Mouse (Mus musculus) hindbrain, embryonic 12.5 days (tissue): ENCODE data around the gene Ran. TPM values are rescaled to one million over a fixed set of nuclear protein-coding genes. Genes with fewer than 3 reads are reported as not detected.

Experiments used
- ATAC-seq: fragments of 200-750 bp; cut with Nextera tagmentation; 2 replicates; pipeline ENCODE4 v1.8.0; 2017; ENCODE audit warnings: moderate TSS enrichment; ENCODE audit not compliant: low FRiP score
- H3K27ac ChIP-seq: fragments of 300-500 bp; sonication (generic); 2 replicates; pipeline ENCODE4 v1.5.1; 2016; ENCODE audit warnings: mild to moderate bottlenecking
- H3K27me3 ChIP-seq: fragments of 300-500 bp; sonication (generic); 2 replicates; pipeline ENCODE4 v1.6.1; 2016; ENCODE audit warnings: mild to moderate bottlenecking
- H3K36me3 ChIP-seq: fragments of 300-500 bp; sonication (generic); 2 replicates; pipeline ENCODE4 v1.6.1; 2016; ENCODE audit warnings: mild to moderate bottlenecking
- H3K4me1 ChIP-seq: fragments of 300-500 bp; sonication (generic); 2 replicates; pipeline ENCODE4 v1.6.1; 2016
- H3K4me2 ChIP-seq: fragments of 300-500 bp; sonication (generic); replicated peaks from 2 replicates; pipeline ENCODE4 v1.6.1; 2016; ENCODE audit warnings: mild to moderate bottlenecking
- H3K4me3 ChIP-seq: fragments of 300-500 bp; sonication (generic); 2 replicates; pipeline ENCODE4 v1.5.1; 2016; ENCODE audit warnings: mild to moderate bottlenecking
- H3K9ac ChIP-seq: fragments of 300-500 bp; sonication (generic); 2 replicates; pipeline ENCODE4 v1.6.1; 2016; ENCODE audit warnings: mild to moderate bottlenecking, moderate library complexity
- H3K9me3 ChIP-seq: fragments of 300-500 bp; sonication (generic); replicated peaks from 2 replicates; pipeline ENCODE4 v1.6.1; 2016; ENCODE audit warnings: mild to moderate bottlenecking
- WGBS: fragments of 180-500 bp; shearing (Covaris S2); methylation state at CpG from one replicate; pipeline ENCODE4 v1.1.7; 2016; 5-methylcytosine and 5-hydroxymethylcytosine counted together
- polyA plus RNA-seq: library from polyadenylated mRNA; unstranded; fragments of >200 nt; fragmentation: Nextera tagmentation; extraction: Ambion mirVana; gene quantifications from 2 replicates; pipeline ENCODE4 v1.2.1, GENCODE M21; 2016

Ran gene
- polyA plus RNA-seq, 1 experiment from 2014 or later, result 547 TPM

DNA sequence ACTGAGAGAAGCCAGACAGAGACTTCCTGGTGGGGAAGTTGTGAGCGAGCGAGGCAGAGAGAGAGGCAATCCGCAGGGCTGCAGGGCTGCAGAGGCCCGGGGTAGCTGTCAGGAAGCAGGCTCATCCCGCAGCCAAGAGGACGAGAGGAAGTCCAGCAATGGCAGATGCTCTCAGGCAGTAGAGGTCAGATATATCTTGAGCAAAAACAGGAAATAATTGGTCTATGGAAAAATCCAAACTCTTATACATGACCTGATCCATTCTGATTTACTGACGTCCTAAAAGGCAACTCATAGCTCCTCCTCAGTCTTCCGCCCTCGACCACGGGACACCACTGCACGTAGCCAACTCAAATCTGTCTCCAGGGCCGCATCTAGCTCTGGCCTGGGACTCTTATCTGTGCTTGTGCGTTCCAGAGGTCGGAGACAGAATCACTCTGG, 17.3 kb upstream of the Ran start:
- Histone ChIP-seq H3K9ac (no peak overlapping the region), H3K27me3 (no peaks in the 10 kb centered on the region), H3K4me2 (no peak overlapping the region), H3K27ac (no peak overlapping the region), H3K4me3 (no peak overlapping the region), H3K4me1 (peaks cover 24% of the 10 kb centered on the region), H3K9me3 (no peaks in the 10 kb centered on the region), H3K36me3 (no peaks in the 10 kb centered on the region)
- 62% methylated on average over 14 of the region's 14 CpGs for WGBS
- ATAC-seq, result no peak

DNA sequence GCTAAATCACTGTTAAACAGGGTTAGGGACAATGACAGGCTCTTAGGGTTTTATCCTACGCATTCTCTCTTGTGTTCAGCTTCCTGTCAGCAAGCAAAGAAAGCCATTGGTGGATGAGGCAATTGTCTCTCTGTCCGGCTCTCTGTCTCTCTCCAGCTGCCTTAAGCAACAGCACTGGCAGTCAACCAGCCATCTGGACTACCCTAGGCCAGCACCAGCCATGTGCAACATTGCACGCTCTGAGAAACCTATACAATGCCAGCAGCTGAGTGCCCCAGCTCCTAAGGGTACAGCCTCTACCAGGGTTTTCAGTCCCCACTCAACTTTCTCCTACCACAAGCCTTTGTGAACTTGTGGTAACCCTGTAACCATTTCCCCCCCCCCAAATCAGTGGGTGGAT, 14.5 kb upstream of the Ran start:
- no peak overlapping the region for H3K4me2 ChIP-seq
- no peaks in the 10 kb centered on the region for H3K27me3 ChIP-seq
- no peak overlapping the region for H3K27ac ChIP-seq
- no peaks in the 10 kb centered on the region for H3K9me3 ChIP-seq
- WGBS, result 71% methylated on average over 3 of the region's 3 CpGs
- peaks cover 30% of the 10 kb centered on the region for H3K4me1 ChIP-seq
- no peak overlapping the region for H3K4me3 ChIP-seq
- ATAC-seq, result no peak
- H3K9ac ChIP-seq, result no peak overlapping the region
- H3K36me3 ChIP-seq, result no peaks in the 10 kb centered on the region

DNA sequence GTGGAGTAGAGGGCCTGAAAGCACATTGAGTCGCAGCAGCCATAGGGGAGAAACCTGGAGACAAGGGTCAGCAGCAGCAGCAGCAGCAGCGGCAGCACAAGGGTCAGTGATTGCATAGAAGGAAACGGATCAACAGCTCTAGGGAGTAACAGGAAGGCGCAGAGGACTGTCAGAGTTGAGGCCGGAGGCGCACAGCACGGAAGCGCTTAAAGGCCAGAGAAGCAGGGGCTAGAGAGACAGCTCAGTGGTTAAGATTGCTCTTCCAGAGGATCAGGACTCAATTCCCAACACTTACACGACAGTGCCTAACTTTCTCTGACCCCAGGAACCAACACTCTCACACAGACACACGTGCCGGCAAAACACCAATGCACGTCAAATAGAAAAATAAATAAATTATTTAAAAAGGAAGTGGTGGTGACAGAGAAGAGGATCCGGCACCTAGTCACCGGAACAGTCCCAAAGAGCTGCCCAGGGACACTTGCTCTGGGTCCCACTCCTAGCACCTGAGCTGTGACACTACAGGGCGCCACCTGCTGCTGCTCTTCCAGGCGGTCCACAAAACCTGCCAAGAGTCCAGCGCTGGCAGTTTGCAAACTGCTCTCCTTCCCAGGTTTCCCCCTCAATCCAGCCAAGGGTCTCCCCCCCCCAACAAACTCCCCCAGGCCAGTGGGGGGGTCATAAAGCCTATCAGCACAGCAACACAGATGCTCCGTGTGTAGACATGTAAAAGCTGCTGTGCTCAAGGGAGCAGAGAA, 13.7 kb upstream of the Ran start:
- Histone ChIP-seq H3K36me3 (no peaks in the 10 kb centered on the region), H3K4me3 (no peak overlapping the region), H3K9ac (no peak overlapping the region), H3K4me1 (peaks cover 25% of the 10 kb centered on the region), H3K27ac (no peak overlapping the region), H3K9me3 (no peaks in the 10 kb centered on the region), H3K4me2 (peak overlapping the region; percentile 81; the same call in 1 of the 2 replicates), H3K27me3 (no peaks in the 10 kb centered on the region)
- 78% methylated on average over 18 of the region's 18 CpGs for WGBS
- no peak for ATAC-seq

DNA sequence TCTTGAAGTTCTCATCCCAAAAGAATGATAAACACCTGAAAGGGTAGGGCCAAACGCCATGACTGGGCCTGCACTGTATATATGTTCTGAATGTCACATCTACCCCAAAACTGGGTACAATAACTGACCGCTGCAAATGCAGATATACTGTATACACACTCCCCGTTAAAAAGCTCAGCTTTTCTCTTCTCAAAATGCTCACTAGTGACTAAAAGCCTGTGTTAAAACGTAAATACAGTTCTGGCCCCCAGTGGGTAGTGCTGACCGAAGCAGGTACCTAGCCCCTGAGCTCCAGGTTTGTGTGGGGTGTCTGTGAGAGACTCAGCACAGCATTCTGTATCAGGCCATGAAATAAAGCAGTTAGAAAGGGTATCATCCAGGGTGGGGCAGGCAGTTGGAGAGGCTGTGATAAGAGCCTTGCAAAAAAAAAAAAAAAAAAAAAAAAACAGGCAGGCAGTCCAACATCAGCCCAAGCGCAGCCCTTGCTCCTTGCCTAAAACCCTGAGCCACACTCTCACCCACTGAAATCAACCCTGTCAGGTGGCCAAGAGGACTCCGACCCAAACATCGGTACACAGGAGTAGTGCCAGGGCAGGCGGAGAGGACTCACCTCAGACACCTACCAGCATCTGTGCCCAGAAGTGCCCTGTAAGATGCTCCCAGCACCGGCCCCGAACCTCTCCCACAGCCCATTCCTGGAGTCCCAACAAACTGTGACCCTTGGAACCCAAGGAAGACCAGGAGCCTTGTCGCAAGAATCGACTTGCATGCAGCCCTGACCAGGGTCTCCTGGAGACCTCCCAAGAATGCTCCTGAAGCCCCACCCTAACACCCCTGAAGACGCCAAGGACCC, 12.5 kb upstream of the Ran start:
- Histone ChIP-seq H3K9me3 (no peaks in the 10 kb centered on the region), H3K36me3 (no peaks in the 10 kb centered on the region), H3K9ac (peak overlapping the region; percentile 85), H3K4me3 (peak overlapping the region; percentile 81), H3K27ac (no peak overlapping the region), H3K27me3 (no peaks in the 10 kb centered on the region), H3K4me1 (peaks cover 19% of the 10 kb centered on the region), H3K4me2 (peak overlapping the region; percentile 81)
- peak; percentile 26; the same call in 1 of the 2 replicates for ATAC-seq
- WGBS, result 54% methylated on average over 14 of the region's 14 CpGs

DNA sequence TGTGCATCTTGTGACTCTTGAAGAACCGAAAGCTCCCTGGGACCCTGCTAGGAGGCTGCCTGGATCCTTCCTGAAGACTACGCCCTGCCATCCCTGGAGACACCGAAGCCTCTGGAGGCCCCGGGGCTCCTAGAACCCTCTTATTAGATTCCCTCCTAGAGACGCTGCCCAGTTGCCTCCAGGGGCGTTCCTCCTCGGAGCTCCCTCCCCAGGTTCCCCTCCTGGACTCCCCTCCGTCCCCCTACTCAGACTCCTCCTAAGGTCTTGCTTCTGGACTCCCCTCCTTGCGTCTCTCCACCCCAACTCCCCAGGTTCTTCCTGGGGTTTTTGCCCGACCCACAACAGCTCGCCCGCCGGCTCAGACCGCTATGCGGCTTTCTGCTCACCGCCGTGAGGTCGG, 11.9 kb upstream of the Ran start:
- no peak; the same call in 1 of the 2 replicates for ATAC-seq

DNA sequence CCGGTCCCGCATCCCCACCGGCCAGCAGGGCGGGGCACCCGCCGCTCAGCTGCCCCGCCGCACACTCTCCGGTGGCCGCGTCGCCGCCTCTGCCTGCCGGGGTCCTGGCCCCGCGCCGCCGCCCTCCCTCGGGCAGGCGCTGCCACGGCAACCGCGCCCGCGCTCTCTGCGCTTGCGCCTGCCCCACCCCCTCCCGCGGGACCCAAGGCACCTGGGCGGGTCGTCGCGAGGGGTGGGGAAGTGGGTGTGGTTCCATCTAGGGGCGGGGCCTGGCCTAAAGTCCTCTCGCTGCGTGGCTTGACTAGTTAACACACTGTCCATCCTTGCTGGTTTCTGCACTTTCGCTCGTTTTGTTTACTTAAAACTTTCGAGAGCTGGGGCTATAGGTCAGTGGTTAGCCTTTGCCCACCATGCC, 11.4 kb upstream of the Ran start, which contains the start of gene Stx2:
Stx2 (minus strand) TSS at position 163 of the 415 bp plus-strand sequence.
- H3K4me1 ChIP-seq, result peaks cover 16% of the 10 kb centered on the region
- no peaks in the 10 kb centered on the region for H3K36me3 ChIP-seq
- H3K9ac ChIP-seq, result peak within 1 kb of the TSS; percentile 85
- H3K27ac ChIP-seq, result peak within 1 kb of the TSS; percentile 76
- no peaks in the 10 kb centered on the region for H3K9me3 ChIP-seq
- under 1% methylated on average over 39 of the region's 39 CpGs for whole genome bisulfite sequencing
- peak within 1 kb of the TSS; percentile 81 for H3K4me3 ChIP-seq
- H3K27me3 ChIP-seq, result no peaks in the 10 kb centered on the region
- ATAC-seq, result peak; percentile 83
- H3K4me2 ChIP-seq, result peak within 1 kb of the TSS; percentile 81

More for the DNA sequence above, 11.9 kb upstream of the Ran start:
- H3K36me3 ChIP-seq, result no peaks in the 10 kb centered on the region
- H3K27ac ChIP-seq, result peak overlapping the region; percentile 76
- 1% methylated on average over 18 of the region's 18 CpGs for WGBS
- peak overlapping the region; percentile 81 for H3K4me2 ChIP-seq
- peak overlapping the region; percentile 85 for H3K9ac ChIP-seq
- no peaks in the 10 kb centered on the region for H3K9me3 ChIP-seq
- H3K4me1 ChIP-seq, result peaks cover 16% of the 10 kb centered on the region
- peak overlapping the region; percentile 81 for H3K4me3 ChIP-seq
- H3K27me3 ChIP-seq, result no peaks in the 10 kb centered on the region

DNA sequence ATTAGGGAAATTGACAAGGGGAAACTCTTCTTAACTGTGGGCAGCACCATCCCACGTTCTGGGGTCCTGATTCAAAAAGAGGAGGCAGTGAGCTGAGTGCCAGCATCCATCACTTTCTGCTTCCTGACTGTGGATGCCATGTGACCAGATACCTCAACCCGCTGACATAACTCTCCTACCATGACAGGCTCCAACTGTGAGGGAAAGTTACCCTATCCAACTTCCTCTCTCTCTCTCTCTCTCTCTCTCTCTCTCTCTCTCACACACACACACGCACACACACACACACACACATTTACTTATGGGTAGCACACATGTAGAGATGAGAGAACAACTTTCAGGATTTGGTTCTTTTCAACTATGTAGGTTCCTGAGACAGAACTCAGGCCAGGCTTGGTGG, 10.3 kb upstream of the Ran start:
- Histone ChIP-seq H3K4me3 (no peak overlapping the region), H3K27ac (no peak overlapping the region), H3K27me3 (no peaks in the 10 kb centered on the region), H3K4me1 (peaks cover 16% of the 10 kb centered on the region), H3K4me2 (no peak overlapping the region), H3K9ac (no peak overlapping the region), H3K36me3 (no peaks in the 10 kb centered on the region), H3K9me3 (no peaks in the 10 kb centered on the region)
- no peak for ATAC-seq
- 69% methylated on average over 3 of the region's 3 CpGs for WGBS

DNA sequence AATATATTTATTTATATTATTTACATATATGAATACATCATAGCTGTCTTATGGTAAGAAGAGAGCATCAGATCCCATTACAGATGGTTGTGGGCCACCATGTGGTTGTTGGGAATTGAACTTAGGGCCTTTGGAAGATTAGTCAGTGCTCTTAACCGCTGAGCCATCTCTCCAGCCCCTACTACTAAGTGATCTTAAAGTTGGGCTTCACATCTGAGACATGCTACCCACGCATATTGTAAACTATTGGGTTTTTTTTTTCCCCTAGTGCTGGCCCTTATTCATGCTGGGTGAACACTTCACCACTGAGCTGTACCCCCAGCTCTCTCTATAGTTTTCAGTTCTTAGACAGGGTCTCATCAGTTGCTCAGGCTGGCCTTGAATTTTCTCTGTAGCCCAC, 8.9 kb upstream of the Ran start:
- no peak overlapping the region for H3K4me2 ChIP-seq
- no peak overlapping the region for H3K4me3 ChIP-seq
- H3K4me1 ChIP-seq, result peaks cover 16% of the 10 kb centered on the region
- WGBS, result 87% methylated on average over 2 of the region's 2 CpGs
- H3K9ac ChIP-seq, result no peak overlapping the region
- no peak for ATAC-seq
- no peaks in the 10 kb centered on the region for H3K9me3 ChIP-seq
- H3K27ac ChIP-seq, result no peak overlapping the region
- H3K36me3 ChIP-seq, result no peaks in the 10 kb centered on the region
- no peaks in the 10 kb centered on the region for H3K27me3 ChIP-seq

DNA sequence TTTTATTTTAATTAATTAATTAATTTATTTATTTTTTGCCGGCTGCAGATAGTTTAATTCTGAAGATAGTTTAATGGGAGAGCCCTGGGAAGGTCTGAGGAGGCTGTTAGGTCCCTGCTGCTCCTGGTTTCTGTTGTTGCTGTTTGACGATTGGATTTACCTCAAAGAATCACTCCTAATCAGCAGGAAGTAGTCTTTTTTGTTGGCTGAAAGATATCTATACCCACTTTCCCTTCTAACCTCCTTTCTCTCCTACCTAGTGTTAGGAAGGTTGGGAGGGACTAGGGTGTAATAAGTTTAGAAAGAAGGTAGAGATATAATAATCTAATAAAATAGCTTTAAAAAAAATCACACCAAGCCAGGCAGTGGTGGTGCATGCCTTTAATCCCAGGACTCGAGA, 4.8 kb upstream of the Ran start:
- Histone ChIP-seq H3K36me3 (no peaks in the 10 kb centered on the region), H3K4me3 (no peak overlapping the region), H3K27ac (no peak overlapping the region), H3K4me1 (no peaks in the 10 kb centered on the region), H3K9ac (no peak overlapping the region), H3K9me3 (no peaks in the 10 kb centered on the region), H3K4me2 (no peak overlapping the region), H3K27me3 (no peaks in the 10 kb centered on the region)
- 82% methylated on average over 3 of the region's 3 CpGs for WGBS
- ATAC-seq, result no peak

DNA sequence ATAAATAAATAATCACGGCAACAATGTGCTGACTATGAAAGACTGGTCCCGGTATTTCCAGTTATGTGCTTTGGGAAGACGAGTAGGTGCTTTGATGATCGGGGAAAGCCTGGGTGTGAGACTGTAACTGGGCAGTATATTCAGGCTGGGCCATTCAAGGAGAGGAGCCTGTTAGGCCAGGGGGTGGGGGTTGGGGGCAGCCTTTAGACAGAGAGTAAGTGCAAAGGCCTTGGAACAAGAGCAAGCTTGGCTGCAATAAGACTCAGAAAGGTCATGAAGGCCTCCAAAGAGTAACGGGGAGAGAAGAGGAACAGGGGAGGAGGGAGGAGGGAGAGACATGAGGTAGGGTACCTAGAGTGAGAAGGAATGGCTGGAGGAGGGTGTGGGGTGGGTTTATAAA, 4.3 kb upstream of the Ran start:
- no peak overlapping the region for H3K9ac ChIP-seq
- no peak for ATAC-seq
- H3K27ac ChIP-seq, result no peak overlapping the region
- no peaks in the 10 kb centered on the region for H3K9me3 ChIP-seq
- no peaks in the 10 kb centered on the region for H3K36me3 ChIP-seq
- WGBS, result 87% methylated on average over 5 of the region's 5 CpGs
- no peak overlapping the region for H3K4me3 ChIP-seq
- no peaks in the 10 kb centered on the region for H3K27me3 ChIP-seq
- H3K4me1 ChIP-seq, result no peaks in the 10 kb centered on the region
- no peak overlapping the region for H3K4me2 ChIP-seq

DNA sequence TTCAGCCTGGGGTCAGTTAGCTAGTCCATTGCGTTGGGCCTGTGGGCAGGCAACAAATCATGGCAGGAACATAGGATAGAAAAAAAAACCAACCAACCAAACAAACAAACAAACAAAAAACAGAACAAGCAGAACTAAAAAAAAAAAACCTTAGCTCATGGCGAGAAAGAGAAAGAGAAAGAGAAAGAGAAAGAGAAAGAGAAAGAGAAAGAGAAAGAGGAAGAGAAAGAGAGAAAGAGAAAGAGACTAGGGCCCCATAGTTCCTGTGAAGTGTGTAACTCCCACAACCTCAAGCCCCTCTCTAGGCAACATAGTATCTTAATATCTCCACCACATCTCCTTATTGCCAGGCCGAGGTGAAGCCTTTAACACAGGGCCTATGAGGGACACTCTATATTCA, 3.5 kb upstream of the Ran start:
- no peaks in the 10 kb centered on the region for H3K9me3 ChIP-seq
- H3K4me2 ChIP-seq, result no peak overlapping the region
- no peak overlapping the region for H3K4me3 ChIP-seq
- ATAC-seq, result no peak
- no peak overlapping the region for H3K9ac ChIP-seq
- WGBS, result 92% methylated on average over 3 of the region's 3 CpGs
- no peaks in the 10 kb centered on the region for H3K36me3 ChIP-seq
- H3K4me1 ChIP-seq, result peaks cover 2% of the 10 kb centered on the region
- H3K27me3 ChIP-seq, result no peaks in the 10 kb centered on the region
- H3K27ac ChIP-seq, result no peak overlapping the region

DNA sequence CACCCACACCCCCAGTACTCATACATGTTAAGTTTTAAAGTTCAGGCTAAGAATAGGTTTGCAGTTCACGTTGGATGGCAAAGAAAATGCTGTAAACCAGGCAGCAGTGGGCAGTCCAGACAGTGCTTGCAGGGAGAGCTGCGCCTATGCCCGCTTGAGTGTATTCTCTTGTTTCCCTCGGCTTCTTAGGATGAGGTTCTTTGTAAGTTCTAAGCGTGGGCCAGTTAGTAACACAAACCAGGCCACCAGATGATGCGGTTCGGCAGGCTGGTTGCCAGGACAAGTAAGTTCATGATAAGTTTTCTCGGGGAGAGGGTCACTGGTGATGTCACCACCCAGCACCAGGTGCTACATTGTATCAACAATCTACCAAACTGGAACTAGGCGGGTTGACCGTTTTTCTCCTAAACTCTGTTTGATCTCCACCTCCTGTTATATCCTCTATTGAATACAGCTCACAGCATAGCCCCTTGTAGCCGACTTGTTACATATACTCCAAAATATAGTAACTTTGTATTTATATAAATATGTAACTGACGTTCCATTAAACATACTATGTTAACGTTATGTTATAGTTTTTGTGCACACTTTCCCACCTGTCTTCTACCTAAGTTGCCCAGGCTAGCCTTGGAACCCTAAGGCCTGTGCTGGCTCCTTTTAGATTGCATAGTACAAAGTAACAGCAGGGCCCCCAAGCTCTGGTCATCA, 933 bp upstream of the Ran start:
- Histone ChIP-seq H3K27ac (peak overlapping the region; percentile 99), H3K9ac (peak overlapping the region; percentile 85), H3K36me3 (peaks cover 9% of the 10 kb centered on the region), H3K4me1 (peaks cover 8% of the 10 kb centered on the region), H3K27me3 (no peaks in the 10 kb centered on the region), H3K4me2 (peak overlapping the region; percentile 68), H3K4me3 (peak overlapping the region; percentile 95), H3K9me3 (no peaks in the 10 kb centered on the region)
- WGBS, result 85% methylated on average over 13 of the region's 13 CpGs
- ATAC-seq, result peak; percentile 39
